Mouse (Mus musculus) liver, adult 2 months (tissue): ENCODE measurements around the gene Sntg2.

Experiments
- CTCF ChIP-seq: fragments of 200-500 bp; IDR thresholded peaks from 2 replicates; pipeline ENCODE4 v1.5.1; 2011; ENCODE audit warnings: low read depth, low read length, control low read depth
- POLR2A ChIP-seq: fragments of 200-500 bp; IDR thresholded peaks from 2 replicates; pipeline ENCODE4 v1.6.1; 2011; ENCODE audit warnings: low read length, control low read depth; ENCODE audit not compliant: insufficient read depth; ENCODE audit errors: extremely low read depth

GRCm38 (mm10) chr12:30201031-30201430 lies 172.1 kb downstream of the Sntg2 start:
- TF ChIP-seq CTCF (no peak), POLR2A (no peak)
